Mouse (Mus musculus) embryonic facial prominence, embryonic 11.5 days (tissue): Measurements from ENCODE around the gene Col20a1. TPM values are rescaled to one million over a fixed set of nuclear protein-coding genes. Genes with fewer than 3 reads are reported as not detected.

Source experiments
- ATAC-seq: fragments of 200-750 bp; cut with Nextera tagmentation; replicated peaks from 2 replicates; pipeline ENCODE4 v1.8.0; 2017; ENCODE audit warnings: low read depth; ENCODE audit not compliant: insufficient number of reproducible peaks, low FRiP score, low TSS enrichment
- DNase-seq: peaks from one replicate; pipeline ENCODE4 v3.0.0-alpha.2; 2015; ENCODE audit warnings: low spot score
- H3K27ac ChIP-seq: fragments of 300-500 bp; sonication (generic); replicated peaks from 2 replicates; pipeline ENCODE4 v1.5.1; 2014; ENCODE audit warnings: mild to moderate bottlenecking, low read depth, low read length, control low read depth
- H3K27me3 ChIP-seq: fragments of 300-500 bp; sonication (generic); 2 replicates; pipeline ENCODE4 v1.6.1; 2014; ENCODE audit warnings: mild to moderate bottlenecking, low read length, moderate library complexity, mixed read lengths; ENCODE audit not compliant: control insufficient read depth, insufficient read depth
- H3K36me3 ChIP-seq: fragments of 300-500 bp; sonication (generic); replicated peaks from 2 replicates; pipeline ENCODE4 v1.6.1; 2014; ENCODE audit warnings: low read depth, mild to moderate bottlenecking, low read length, moderate library complexity, mixed read lengths; ENCODE audit not compliant: control insufficient read depth, insufficient read depth
- H3K4me1 ChIP-seq: fragments of 300-500 bp; sonication (generic); 2 replicates; pipeline ENCODE4 v1.6.1; 2014; ENCODE audit warnings: low read length, mixed read lengths; ENCODE audit not compliant: control insufficient read depth, insufficient read depth
- H3K4me2 ChIP-seq: fragments of 300-500 bp; sonication (generic); 2 replicates; pipeline ENCODE4 v1.6.1; 2014; ENCODE audit warnings: low read depth, mild to moderate bottlenecking, control low read depth, low read length, moderate library complexity
- H3K4me3 ChIP-seq: fragments of 300-500 bp; sonication (generic); 2 replicates; pipeline ENCODE4 v1.5.1; 2014; ENCODE audit warnings: low read depth, low read length, control low read depth
- H3K9ac ChIP-seq: fragments of 300-500 bp; sonication (generic); replicated peaks from 2 replicates; pipeline ENCODE4 v1.6.1; 2014; ENCODE audit warnings: mild to moderate bottlenecking, control low read depth, low read length
- H3K9me3 ChIP-seq: fragments of 300-500 bp; sonication (generic); replicated peaks from 2 replicates; pipeline ENCODE4 v1.6.1; 2016; ENCODE audit warnings: mild to moderate bottlenecking, low read length, inconsistent platforms, mixed read lengths; ENCODE audit not compliant: control insufficient read depth
- WGBS: fragments of 180-500 bp; shearing (Covaris S2); extraction: QIAGEN DNeasy Blood & Tissue Kit; methylation state at CpG from one replicate; pipeline ENCODE4 v1.1.7; 2014; 5-methylcytosine and 5-hydroxymethylcytosine counted together
- polyA plus RNA-seq: library from polyadenylated mRNA; unstranded; fragments of >200 nt; fragmentation: Nextera tagmentation; extraction: Ambion mirVana; gene quantifications from 2 replicates; pipeline ENCODE4 v1.2.1, GENCODE M21; 2014

Gene Col20a1
- polyA plus RNA-seq, 1 experiment from 2014 or later = 0.83 TPM

GRCm38 (mm10) chr2:180960187-180960586, 26.1 kb upstream of the Col20a1 start:
- no peaks in the 10 kb centered on the region for H3K36me3 ChIP-seq
- H3K27ac ChIP-seq = no peak overlapping the region
- no peak for ATAC-seq
- no peak for DNase-seq
- H3K4me1 ChIP-seq = no peaks in the 10 kb centered on the region
- no peak overlapping the region for H3K9ac ChIP-seq
- H3K4me3 ChIP-seq = no peak overlapping the region
- H3K27me3 ChIP-seq = no peaks in the 10 kb centered on the region
- WGBS = 78% methylated on average over 3 of the region's 3 CpGs
- H3K4me2 ChIP-seq = no peak overlapping the region
- no peaks in the 10 kb centered on the region for H3K9me3 ChIP-seq

DNA sequence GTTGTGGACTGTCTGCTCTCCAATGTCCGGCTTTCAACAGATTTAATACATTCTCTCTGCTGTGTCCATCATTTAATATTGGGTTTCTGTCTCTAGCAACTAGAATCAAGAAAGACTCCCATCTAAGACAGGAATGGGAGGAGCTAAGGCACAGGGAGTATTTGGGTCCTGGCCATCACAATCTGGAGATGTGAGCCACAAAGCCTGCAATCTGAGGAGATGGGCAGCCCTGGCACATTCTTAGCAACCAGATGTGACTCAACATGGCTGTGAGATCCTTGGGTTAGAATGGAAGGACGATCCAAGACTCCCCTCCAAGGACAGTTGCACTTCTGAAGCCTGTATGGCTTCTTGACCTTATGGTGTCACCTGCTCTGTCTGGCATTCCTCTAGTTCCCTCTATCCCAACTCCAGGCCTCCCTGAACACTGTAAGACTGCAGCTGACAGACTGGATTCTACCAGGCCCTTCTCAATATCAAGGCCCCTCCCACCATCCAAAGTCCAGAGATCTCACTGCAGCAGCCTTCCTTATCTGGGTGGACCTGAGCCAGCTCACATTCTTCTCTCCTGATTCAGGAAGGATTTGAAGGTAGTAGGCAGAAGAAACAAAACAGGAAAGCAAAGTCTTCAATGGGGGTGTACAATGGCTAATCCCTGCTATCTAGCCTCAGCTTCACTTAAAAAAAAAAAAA, 23.6 kb upstream of the Col20a1 start:
- Histone ChIP-seq H3K9me3 (no peaks in the 10 kb centered on the region), H3K4me2 (no peak overlapping the region), H3K27me3 (no peaks in the 10 kb centered on the region), H3K4me3 (no peak overlapping the region), H3K4me1 (no peaks in the 10 kb centered on the region), H3K27ac (no peak overlapping the region), H3K9ac (no peak overlapping the region), H3K36me3 (no peaks in the 10 kb centered on the region)
- no peak for ATAC-seq
- 76% methylated on average over 2 of the region's 2 CpGs for WGBS
- no peak for DNase-seq

DNA sequence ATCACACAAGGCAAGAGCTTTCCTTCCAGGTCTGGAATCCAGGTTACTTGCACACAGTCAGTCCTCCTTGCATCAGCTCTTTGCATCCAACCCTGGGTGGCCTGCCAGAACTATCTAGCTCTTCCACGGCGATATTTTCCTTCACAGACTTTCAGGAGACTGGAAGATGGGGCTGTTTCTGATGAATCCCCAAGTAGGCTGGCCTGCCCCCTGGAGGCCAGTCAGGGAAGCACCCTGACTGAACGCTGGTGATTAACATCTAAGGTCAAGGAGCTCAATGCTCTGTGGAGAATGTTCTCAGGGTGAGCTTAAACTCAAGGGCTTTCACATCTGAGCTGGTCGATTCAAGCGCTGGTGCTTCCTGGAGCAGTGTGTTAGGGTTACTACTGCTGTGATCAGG, 22.4 kb upstream of the Col20a1 start:
- Histone ChIP-seq H3K27me3 (no peaks in the 10 kb centered on the region), H3K27ac (no peak overlapping the region), H3K9ac (no peak overlapping the region), H3K4me2 (no peak overlapping the region), H3K4me1 (no peaks in the 10 kb centered on the region), H3K36me3 (no peaks in the 10 kb centered on the region), H3K9me3 (no peaks in the 10 kb centered on the region), H3K4me3 (no peak overlapping the region)
- 4% methylated on average over 5 of the region's 5 CpGs for WGBS
- ATAC-seq = no peak
- peak; percentile 85 for DNase-seq

- H3K27ac ChIP-seq = no peak overlapping the region; the same call in 1 of the 2 replicates
- WGBS = 17% methylated on average over 14 of the region's 14 CpGs
- H3K4me1 ChIP-seq = no peaks in the 10 kb centered on the region
Measured at GRCm38 (mm10) chr2:180966092-180966882, 20.0 kb upstream of the Col20a1 start.

GRCm38 (mm10) chr2:180967010-180967763, 19.1 kb upstream of the Col20a1 start, which contains the start of gene Arfgap1:
Arfgap1 (plus strand) TSS chr2:180967225.
- peak within 1 kb of the TSS; percentile 68 for H3K4me2 ChIP-seq
- WGBS = under 1% methylated on average over 57 of the region's 57 CpGs

More at GRCm38 (mm10) chr2:180966092-180966882, 20.0 kb upstream of the Col20a1 start:
- Histone ChIP-seq H3K9me3 (no peaks in the 10 kb centered on the region), H3K4me3 (peak overlapping the region; percentile 83), H3K4me2 (peak overlapping the region; percentile 68), H3K36me3 (no peaks in the 10 kb centered on the region; the same call in 1 of the 2 replicates), H3K9ac (peak overlapping the region; percentile 86), H3K27me3 (no peaks in the 10 kb centered on the region)
- DNase-seq = peak; percentile 26
- no peak for ATAC-seq

DNA sequence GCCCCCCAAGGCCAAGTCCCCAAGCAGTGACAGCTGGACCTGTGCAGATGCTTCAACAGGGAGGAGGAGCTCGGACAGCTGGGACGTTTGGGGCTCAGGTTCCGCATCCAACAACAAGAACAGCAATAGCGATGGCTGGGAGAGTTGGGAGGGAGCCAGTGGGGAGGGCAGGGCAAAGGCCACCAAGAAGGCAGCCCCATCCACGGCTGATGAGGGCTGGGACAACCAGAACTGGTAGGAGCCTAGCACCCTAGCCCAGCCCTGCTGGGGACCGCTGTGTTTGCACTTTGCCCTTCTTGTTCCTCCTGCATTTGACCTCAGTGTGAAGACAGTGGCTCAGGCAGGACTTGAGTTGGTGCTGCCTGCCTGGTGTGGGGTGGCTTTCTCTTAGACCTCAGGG, 5.2 kb upstream of the Col20a1 start:
- no peaks in the 10 kb centered on the region for H3K4me1 ChIP-seq
- no peak for DNase-seq
- H3K9ac ChIP-seq = no peak overlapping the region
- no peak overlapping the region for H3K4me2 ChIP-seq
- WGBS = 71% methylated on average over 6 of the region's 6 CpGs
- no peak for ATAC-seq
- no peak overlapping the region for H3K4me3 ChIP-seq
- H3K9me3 ChIP-seq = no peaks in the 10 kb centered on the region
- peaks cover 19% of the 10 kb centered on the region for H3K36me3 ChIP-seq
- no peak overlapping the region for H3K27ac ChIP-seq
- no peaks in the 10 kb centered on the region for H3K27me3 ChIP-seq

More at GRCm38 (mm10) chr2:180967010-180967763, 19.1 kb upstream of the Col20a1 start, which contains the start of gene Arfgap1:
- peak within 1 kb of the TSS; percentile 83 for H3K4me3 ChIP-seq
- DNase-seq (peak; percentile 94), ATAC-seq (peak; percentile 83)
- peak within 1 kb of the TSS; percentile 86 for H3K9ac ChIP-seq
- peaks cover 3% of the 10 kb centered on the region for H3K36me3 ChIP-seq
- H3K27me3 ChIP-seq = no peaks in the 10 kb centered on the region
- H3K9me3 ChIP-seq = no peaks in the 10 kb centered on the region
- peak within 1 kb of the TSS; percentile 57; the same call in 1 of the 2 replicates for H3K27ac ChIP-seq
- no peaks in the 10 kb centered on the region for H3K4me1 ChIP-seq

DNA sequence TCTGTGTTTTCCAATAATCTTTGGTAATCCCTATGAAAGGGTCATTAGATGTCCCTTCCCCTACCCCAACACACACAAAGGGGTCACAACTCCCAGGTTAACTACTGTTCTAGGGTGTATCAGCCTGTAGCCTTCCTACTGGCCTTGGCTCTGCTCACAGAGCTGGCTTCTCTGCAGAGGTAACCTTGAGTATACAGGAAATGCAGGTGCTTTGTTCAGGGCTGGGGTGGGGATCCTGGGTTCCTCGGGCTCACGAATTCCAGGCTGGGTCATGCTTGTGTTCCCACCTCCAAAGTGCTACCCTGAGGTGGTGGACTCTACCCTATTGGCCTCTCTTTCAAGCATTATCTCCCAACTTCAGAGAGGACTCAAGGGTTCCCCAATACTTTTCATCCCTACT, 700 bp upstream of the Col20a1 start:
- ATAC-seq (no peak), DNase-seq (no peak)
- Histone ChIP-seq H3K27ac (no peak overlapping the region), H3K27me3 (no peaks in the 10 kb centered on the region), H3K4me3 (no peak overlapping the region), H3K4me1 (no peaks in the 10 kb centered on the region), H3K36me3 (peaks cover 5% of the 10 kb centered on the region), H3K9ac (no peak overlapping the region), H3K4me2 (no peak overlapping the region), H3K9me3 (no peaks in the 10 kb centered on the region)
- 88% methylated on average over 2 of the region's 2 CpGs for WGBS
